Mouse (Mus musculus): ENCODE data around the gene Anapc5. TPM values are rescaled to one million over a fixed set of nuclear protein-coding genes. Genes with fewer than 3 reads are reported as not detected.

The Anapc5 gene
- polyA plus RNA-seq, 1 experiment from 2014 or later, result 403 TPM

GRCm38 (mm10) chr5:122783726-122784406 is 37.3 kb downstream of the Anapc5 start:
- no peak overlapping the region for H3K4me2 ChIP-seq (ENCODE audit: low read depth, low read length)
- H3K36me3 ChIP-seq (ENCODE audit: control insufficient read depth, insufficient read depth, low read length), result peaks cover 13% of the 10 kb centered on the region
- H3K4me3 ChIP-seq (ENCODE audit: low read length), result no peak overlapping the region
- H3K9me3 ChIP-seq (ENCODE audit: control insufficient read depth, low read length), result no peaks in the 10 kb centered on the region
- H3K4me1 ChIP-seq (replicated peaks; ENCODE audit: control insufficient read depth, insufficient read depth, low read length), result no peaks in the 10 kb centered on the region; the same call in none of the 2 replicates
- H3K27ac ChIP-seq (ENCODE audit: low read length), result no peak overlapping the region
- ATAC-seq (ENCODE audit: low read depth), result no peak
- H3K27me3 ChIP-seq (ENCODE audit: control insufficient read depth, insufficient read depth, low read depth, low read length), result no peaks in the 10 kb centered on the region
- no peak overlapping the region for H3K9ac ChIP-seq (ENCODE audit: low read length)
- WGBS, result 45% methylated on average over 14 of the region's 14 CpGs

GRCm38 (mm10) chr5:122782066-122782465 is 39.1 kb downstream of the Anapc5 start:
- H3K9me3 ChIP-seq (ENCODE audit: control insufficient read depth, low read length), result no peaks in the 10 kb centered on the region
- 0 out of 2 replicates have a peak, but pooled peaks cover 2% of the 10 kb centered on the region for H3K36me3 ChIP-seq (ENCODE audit: control insufficient read depth, insufficient read depth, low read length)
- H3K27ac ChIP-seq (ENCODE audit: low read length), result no peak overlapping the region
- no peak overlapping the region for H3K9ac ChIP-seq (ENCODE audit: low read length)
- H3K27me3 ChIP-seq (ENCODE audit: control insufficient read depth, insufficient read depth, low read depth, low read length), result no peaks in the 10 kb centered on the region
- H3K4me3 ChIP-seq (ENCODE audit: low read length), result no peak overlapping the region
- H3K4me2 ChIP-seq (ENCODE audit: low read depth, low read length), result no peak overlapping the region
- 43% methylated on average over 1 of the region's 1 CpGs for WGBS
- no peak for ATAC-seq (ENCODE audit: low read depth)
- H3K4me1 ChIP-seq (replicated peaks; ENCODE audit: control insufficient read depth, insufficient read depth, low read length), result peaks cover 6% of the 10 kb centered on the region

- no peak for ATAC-seq (ENCODE audit: low read depth)
- Histone ChIP-seq H3K4me2 (ENCODE audit: low read depth, low read length) (no peak overlapping the region), H3K27me3 (ENCODE audit: control insufficient read depth, insufficient read depth, low read depth, low read length) (no peaks in the 10 kb centered on the region), H3K4me1 (replicated peaks; ENCODE audit: control insufficient read depth, insufficient read depth, low read length) (peaks cover 6% of the 10 kb centered on the region), H3K9me3 (ENCODE audit: control insufficient read depth, low read length) (no peaks in the 10 kb centered on the region), H3K27ac (ENCODE audit: low read length) (no peak overlapping the region), H3K36me3 (ENCODE audit: control insufficient read depth, insufficient read depth, low read length) (no peaks in the 10 kb centered on the region), H3K9ac (ENCODE audit: low read length) (no peak overlapping the region), H3K4me3 (ENCODE audit: low read length) (no peak overlapping the region)
- WGBS, result 90% methylated on average over 19 of the region's 19 CpGs
Measured at GRCm38 (mm10) chr5:122780791-122781432, 40.2 kb downstream of the Anapc5 start.

GRCm38 (mm10) chr5:122779277-122779834 is 41.8 kb downstream of the Anapc5 start, which contains the start of gene Camkk2:
Gene Camkk2, minus strand, starts transcription at chr5:122779409.
- Histone ChIP-seq H3K36me3 (ENCODE audit: control insufficient read depth, insufficient read depth, low read length) (no peaks in the 10 kb centered on the region), H3K4me3 (ENCODE audit: low read length) (peak within 1 kb of the TSS; percentile 85), H3K4me2 (ENCODE audit: low read depth, low read length) (peak within 1 kb of the TSS; percentile 93), H3K27me3 (ENCODE audit: control insufficient read depth, insufficient read depth, low read depth, low read length) (no peaks in the 10 kb centered on the region), H3K27ac (ENCODE audit: low read length) (peak within 1 kb of the TSS; percentile 71), H3K9ac (ENCODE audit: low read length) (peak within 1 kb of the TSS; percentile 89), H3K9me3 (ENCODE audit: control insufficient read depth, low read length) (no peaks in the 10 kb centered on the region), H3K4me1 (replicated peaks; ENCODE audit: control insufficient read depth, insufficient read depth, low read length) (peaks cover 6% of the 10 kb centered on the region)
- peak; percentile 87 for ATAC-seq (ENCODE audit: low read depth)
- 0% methylated on average over 41 of the region's 63 CpGs for WGBS

- Histone ChIP-seq H3K9ac (ENCODE audit: low read length) (peak overlapping the region; percentile 89), H3K9me3 (ENCODE audit: control insufficient read depth, low read length) (no peaks in the 10 kb centered on the region), H3K27ac (ENCODE audit: low read length) (peak overlapping the region; percentile 71), H3K4me1 (replicated peaks; ENCODE audit: control insufficient read depth, insufficient read depth, low read length) (peaks cover 6% of the 10 kb centered on the region), H3K4me2 (ENCODE audit: low read depth, low read length) (peak overlapping the region; percentile 93), H3K36me3 (ENCODE audit: control insufficient read depth, insufficient read depth, low read length) (no peaks in the 10 kb centered on the region), H3K4me3 (ENCODE audit: low read length) (peak overlapping the region; percentile 85), H3K27me3 (ENCODE audit: control insufficient read depth, insufficient read depth, low read depth, low read length) (no peaks in the 10 kb centered on the region)
- WGBS, result 1% methylated on average over 47 of the region's 55 CpGs
- ATAC-seq (ENCODE audit: low read depth), result peak; percentile 59
Measured at GRCm38 (mm10) chr5:122778231-122779226, 42.6 kb downstream of the Anapc5 start.

GRCm38 (mm10) chr5:122777322-122777721 is 43.8 kb downstream of the Anapc5 start:
- H3K4me2 ChIP-seq (ENCODE audit: low read depth, low read length), result no peak overlapping the region
- no peak for ATAC-seq (ENCODE audit: low read depth)
- WGBS, result 36% methylated on average over 2 of the region's 2 CpGs
- H3K9ac ChIP-seq (ENCODE audit: low read length), result no peak overlapping the region
- peaks cover 3% of the 10 kb centered on the region; the same call in 1 of the 2 replicates for H3K36me3 ChIP-seq (ENCODE audit: control insufficient read depth, insufficient read depth, low read length)
- no peaks in the 10 kb centered on the region for H3K27me3 ChIP-seq (ENCODE audit: control insufficient read depth, insufficient read depth, low read depth, low read length)
- H3K9me3 ChIP-seq (ENCODE audit: control insufficient read depth, low read length), result no peaks in the 10 kb centered on the region
- peaks cover 6% of the 10 kb centered on the region for H3K4me1 ChIP-seq (replicated peaks; ENCODE audit: control insufficient read depth, insufficient read depth, low read length)
- no peak overlapping the region for H3K4me3 ChIP-seq (ENCODE audit: low read length)
- no peak overlapping the region for H3K27ac ChIP-seq (ENCODE audit: low read length)

- Histone ChIP-seq H3K36me3 (ENCODE audit: control insufficient read depth, insufficient read depth, low read length) (peaks cover 5% of the 10 kb centered on the region; the same call in 1 of the 2 replicates), H3K27me3 (ENCODE audit: control insufficient read depth, insufficient read depth, low read depth, low read length) (no peaks in the 10 kb centered on the region), H3K27ac (ENCODE audit: low read length) (no peak overlapping the region), H3K4me3 (ENCODE audit: low read length) (no peak overlapping the region), H3K4me2 (ENCODE audit: low read depth, low read length) (no peak overlapping the region), H3K9ac (ENCODE audit: low read length) (no peak overlapping the region), H3K4me1 (replicated peaks; ENCODE audit: control insufficient read depth, insufficient read depth, low read length) (peaks cover 14% of the 10 kb centered on the region), H3K9me3 (ENCODE audit: control insufficient read depth, low read length) (no peaks in the 10 kb centered on the region)
- WGBS, result 73% methylated on average over 13 of the region's 14 CpGs
- ATAC-seq (ENCODE audit: low read depth), result no peak
Measured at GRCm38 (mm10) chr5:122775646-122776286, 45.4 kb downstream of the Anapc5 start.

GRCm38 (mm10) chr5:122774743-122775611 is 46.2 kb downstream of the Anapc5 start:
- Histone ChIP-seq H3K4me2 (ENCODE audit: low read depth, low read length) (no peak overlapping the region), H3K36me3 (ENCODE audit: control insufficient read depth, insufficient read depth, low read length) (peaks cover 5% of the 10 kb centered on the region; the same call in 1 of the 2 replicates), H3K4me1 (replicated peaks; ENCODE audit: control insufficient read depth, insufficient read depth, low read length) (peaks cover 20% of the 10 kb centered on the region), H3K27ac (ENCODE audit: low read length) (no peak overlapping the region), H3K9me3 (ENCODE audit: control insufficient read depth, low read length) (no peaks in the 10 kb centered on the region), H3K9ac (ENCODE audit: low read length) (no peak overlapping the region), H3K4me3 (ENCODE audit: low read length) (no peak overlapping the region), H3K27me3 (ENCODE audit: control insufficient read depth, insufficient read depth, low read depth, low read length) (no peaks in the 10 kb centered on the region)
- ATAC-seq (ENCODE audit: low read depth), result no peak
- 67% methylated on average over 28 of the region's 28 CpGs for WGBS

All from lung, embryonic 16.5 days (tissue).